Mouse (Mus musculus): ENCODE measurements around the gene Prl7d1. TPM values are rescaled to one million over a fixed set of nuclear protein-coding genes. Genes with fewer than 3 reads are reported as not detected.

The Prl7d1 gene
- total RNA-seq, 1 experiment = 1.3 TPM

DNA sequence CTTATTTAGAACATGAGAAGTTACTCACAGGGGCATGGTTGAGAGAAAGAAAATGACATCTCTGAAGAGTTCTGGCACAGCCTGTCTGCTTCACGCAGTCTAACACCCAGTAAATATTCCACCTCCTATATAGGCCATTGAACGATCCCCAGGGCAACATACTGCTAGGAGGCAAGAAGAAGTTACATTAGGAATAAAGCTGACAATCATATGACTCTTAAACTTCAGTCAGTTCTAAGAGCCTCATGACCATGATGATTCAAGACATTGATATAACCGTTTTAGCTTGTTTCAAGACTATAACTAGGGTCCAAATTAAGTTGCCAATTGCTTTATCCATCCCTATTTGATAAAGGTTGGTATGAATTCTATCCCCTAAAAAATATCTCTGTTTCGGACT, 48.6 kb downstream of the Prl7d1 start, which contains the start of gene Prl7a2:
Gene Prl7a2 (minus strand): TSS at position 101 of the 400 bp plus-strand sequence.
- H3K36me3 ChIP-seq (ENCODE audit: control insufficient read depth, insufficient read depth, low read length, poor library complexity, severe bottlenecking) = no peaks in the 10 kb centered on the region
- no peaks in the 10 kb centered on the region for H3K4me1 ChIP-seq (ENCODE audit: control insufficient read depth in 2 of 2, insufficient read depth in 2 of 2, low read length in 2 of 2, poor library complexity in 1 of 2)
- in situ Hi-C loops (cut with MboI; ENCODE audit: low sequenced_read_pairs in 2 of 2, unreplicated experiment in 2 of 2) = no loop called here
- H3K9ac ChIP-seq (ENCODE audit: insufficient read depth, low read depth, low read length, poor library complexity, severe bottlenecking) = no peak within 1 kb of the TSS
- no peak within 1 kb of the TSS for H3K4me3 ChIP-seq (ENCODE audit: insufficient read depth in 1 of 2, low read depth in 1 of 2, low read length in 2 of 2, poor library complexity in 1 of 2, severe bottlenecking in 1 of 2)
- no peak for TF ChIP-seq HCFC1 (IDR thresholded peaks at IDR 0.05; ENCODE audit: borderline replicate concordance, insufficient read depth, low read length)
- TF ChIP-seq CHD2 (IDR thresholded peaks at IDR 0.05; ENCODE audit: low read depth, low read length) = no peak
- no peak for TF ChIP-seq MAFK (IDR thresholded peaks at IDR 0.05; ENCODE audit: insufficient read depth, low read depth, low read length)
- TF ChIP-seq ZC3H11A (IDR thresholded peaks at IDR 0.05; ENCODE audit: borderline replicate concordance, low read depth, low read length) = no peak
- no peak for TF ChIP-seq ZNF384 (IDR thresholded peaks at IDR 0.05; ENCODE audit: low read depth, low read length)
- no peak for DNase-seq (ENCODE audit: low read depth, low spot score)
- no peaks in the 10 kb centered on the region for H3K9me3 ChIP-seq (ENCODE audit: control insufficient read depth, insufficient read depth, low read depth, low read length)
- no peak within 1 kb of the TSS for H3K27ac ChIP-seq (ENCODE audit: insufficient read depth, low read depth, low read length, poor library complexity, severe bottlenecking)

DNA sequence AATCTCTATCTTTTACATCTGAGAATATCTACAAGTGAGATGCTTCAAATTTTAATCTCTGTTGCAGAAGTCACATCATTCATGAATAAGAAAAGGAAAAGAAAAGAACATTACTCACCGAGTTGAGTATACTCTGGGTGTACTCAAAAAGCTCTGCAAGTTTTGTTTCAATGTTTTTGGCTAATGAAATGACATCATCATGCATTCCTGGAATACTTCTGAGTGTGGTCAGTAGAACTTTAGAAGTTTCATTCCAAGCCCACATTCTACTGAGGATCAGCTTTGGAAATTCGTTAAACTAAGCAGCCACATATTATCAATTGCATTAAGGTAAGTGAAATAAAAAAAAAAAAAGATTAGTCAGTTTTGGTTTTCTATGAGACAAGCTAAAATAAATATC, 55.8 kb downstream of the Prl7d1 start:
- H3K36me3 ChIP-seq (ENCODE audit: control insufficient read depth, insufficient read depth, low read length, poor library complexity, severe bottlenecking) = no peaks in the 10 kb centered on the region
- H3K27ac ChIP-seq (ENCODE audit: insufficient read depth, low read depth, low read length, poor library complexity, severe bottlenecking) = no peak overlapping the region
- in situ Hi-C loops (cut with MboI; ENCODE audit: low sequenced_read_pairs in 2 of 2, unreplicated experiment in 2 of 2) = no loop called here
- no peaks in the 10 kb centered on the region for H3K9me3 ChIP-seq (ENCODE audit: control insufficient read depth, insufficient read depth, low read depth, low read length)
- no peaks in the 10 kb centered on the region for H3K4me1 ChIP-seq (ENCODE audit: control insufficient read depth in 2 of 2, insufficient read depth in 2 of 2, low read length in 2 of 2, poor library complexity in 1 of 2)
- no peak overlapping the region for H3K9ac ChIP-seq (ENCODE audit: insufficient read depth, low read depth, low read length, poor library complexity, severe bottlenecking)
- no peak overlapping the region for H3K4me3 ChIP-seq (ENCODE audit: insufficient read depth in 1 of 2, low read depth in 1 of 2, low read length in 2 of 2, poor library complexity in 1 of 2, severe bottlenecking in 1 of 2)
- no peak for DNase-seq (ENCODE audit: low read depth, low spot score)
- TF ChIP-seq MAFK (IDR thresholded peaks at IDR 0.05; ENCODE audit: insufficient read depth, low read depth, low read length) = no peak
- TF ChIP-seq ZC3H11A (IDR thresholded peaks at IDR 0.05; ENCODE audit: borderline replicate concordance, low read depth, low read length) = no peak
- no peak for TF ChIP-seq HCFC1 (IDR thresholded peaks at IDR 0.05; ENCODE audit: borderline replicate concordance, insufficient read depth, low read length)
- TF ChIP-seq CHD2 (IDR thresholded peaks at IDR 0.05; ENCODE audit: low read depth, low read length) = no peak

Other genes starting within 250 kb of the Prl7d1 start
- gene Prl8a8, start 203.5 kb downstream of the Prl7d1 start, total RNA-seq (2012; rRNA removed) = not detected in 2 replicates
- not detected in 2 replicates for gene Prl8a9, start 152.1 kb downstream of the Prl7d1 start, total RNA-seq (2012; rRNA removed)
- gene Prl8a1, start 134.6 kb downstream of the Prl7d1 start, total RNA-seq (2012; rRNA removed) = not detected in 2 replicates
- gene Prl7b1, start 106.2 kb downstream of the Prl7d1 start, total RNA-seq (2012; rRNA removed) = 0.54 TPM in 1 of 2 replicates, not detected in the other
- gene Prl7a1, start 74.2 kb downstream of the Prl7d1 start, total RNA-seq (2012; rRNA removed) = not detected in 2 replicates
- not detected in 2 replicates for gene Prl7a2, start 48.7 kb downstream of the Prl7d1 start, total RNA-seq (2012; rRNA removed)
- not detected in 2 replicates for gene Prl7c1, start 64.1 kb upstream of the Prl7d1 start, total RNA-seq (2012; rRNA removed)
- gene Prl2a1, start 84.9 kb upstream of the Prl7d1 start, total RNA-seq (2012; rRNA removed) = 2.7 TPM in 1 of 2 replicates, not detected in the other
- gene Prl2c1, start 132.6 kb upstream of the Prl7d1 start, total RNA-seq (2012; rRNA removed) = not detected in 2 replicates